Mouse (Mus musculus) cerebellum, adult 11 months (tissue): ENCODE measurements around the gene Vtn.

Experiments
- DNase-seq: peaks from one replicate; pipeline ENCODE4 v3.0.0; 2022

Gene Vtn

GRCm38 (mm10) chr11:78536080-78536689, 37.3 kb downstream of the Vtn start, which contains the start of the genes Tnfaip1 and Ift20:
Tnfaip1 (minus strand) TSS chr11:78536332.
Ift20 (plus strand) TSS chr11:78536361.
- peak; percentile 96 for DNase-seq

- no peak for DNase-seq
Measured at GRCm38 (mm10) chr11:78536690-78537084, 37.8 kb downstream of the Vtn start.

GRCm38 (mm10) chr11:78540358-78540757, 41.5 kb downstream of the Vtn start:
- DNase-seq, result no peak

GRCm38 (mm10) chr11:78544449-78545111, 45.7 kb downstream of the Vtn start:
- no peak for DNase-seq

- no peak for DNase-seq
Measured at GRCm38 (mm10) chr11:78545181-78545580, 46.3 kb downstream of the Vtn start.

GRCm38 (mm10) chr11:78547718-78548460, 49.0 kb downstream of the Vtn start:
- no peak for DNase-seq

- DNase-seq, result no peak
Measured at GRCm38 (mm10) chr11:78549491-78549987, 50.6 kb downstream of the Vtn start.

GRCm38 (mm10) chr11:78550168-78551058, 51.5 kb downstream of the Vtn start, which contains the start of gene Tmem97:
Tmem97 (minus strand) TSS chr11:78550777.
- peak; percentile 94 for DNase-seq

GRCm38 (mm10) chr11:78551059-78551398, 52.1 kb downstream of the Vtn start:
- no peak for DNase-seq
